Mouse (Mus musculus) kidney, adult 2 months (tissue): ENCODE data around the gene Adamtsl2.

Source experiments
- CTCF ChIP-seq: fragments of 200-500 bp; conservative IDR thresholded peaks from 2 replicates; pipeline ENCODE4 v1.5.1; 2011; ENCODE audit warnings: low read depth, mild to moderate bottlenecking, control low read depth, low read length, moderate library complexity, mixed read lengths; ENCODE audit not compliant: insufficient read depth, insufficient read length
- POLR2A ChIP-seq: fragments of 200-500 bp; IDR thresholded peaks from one replicate; pipeline ENCODE4 v1.6.1; 2011; ENCODE audit warnings: low read depth, low read length, control low read depth

DNA sequence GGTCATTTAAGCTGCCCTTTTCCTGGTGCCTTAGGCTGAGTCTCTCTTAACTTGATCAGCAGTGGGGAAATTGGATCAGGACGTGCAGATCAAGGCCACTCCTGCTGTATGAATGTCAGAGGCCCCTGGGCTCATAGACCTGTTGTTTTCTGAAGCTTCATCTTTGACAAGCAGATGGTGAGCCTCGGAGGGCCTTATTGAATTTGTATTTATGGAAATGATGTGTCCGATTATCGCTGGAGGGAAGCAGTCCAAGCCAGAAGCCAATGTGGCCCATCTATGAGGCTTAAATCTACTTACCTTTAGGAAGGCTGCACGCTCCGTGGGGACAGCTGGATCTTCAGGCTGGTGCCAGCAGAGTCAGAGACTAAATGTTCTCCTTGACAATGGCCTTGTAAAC, 77.4 kb downstream of the Adamtsl2 start:
- no peak for TF ChIP-seq CTCF
- no peak for TF ChIP-seq POLR2A
